Mouse (Mus musculus): ENCODE results near the gene Dnah8. TPM values are rescaled to one million over a fixed set of nuclear protein-coding genes. Genes with fewer than 3 reads are reported as not detected.

The Dnah8 gene
- total and polyA plus RNA-seq, 3 experiments = 15.4 to 143 (median 19.5) TPM

DNA sequence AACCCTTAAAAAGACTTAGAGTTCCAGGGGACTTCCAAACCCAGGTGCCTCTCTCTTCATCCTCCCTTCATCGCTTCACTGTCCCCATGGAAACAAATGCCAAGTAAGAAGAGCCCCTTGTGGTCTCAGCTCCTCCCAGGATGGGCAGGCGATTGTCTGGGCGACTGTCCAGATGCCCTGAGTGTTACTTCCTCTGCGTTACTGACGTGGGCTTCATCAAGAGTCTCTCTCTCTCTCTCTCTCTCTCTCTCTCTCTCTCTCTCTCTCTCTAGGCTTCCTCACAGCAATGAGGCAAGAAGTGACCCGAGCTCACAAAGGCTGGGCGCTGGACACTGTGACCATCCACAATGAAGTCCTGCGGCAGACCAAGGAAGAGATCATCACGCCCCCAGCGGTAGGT lies 246.9 kb downstream of the Dnah8 start:
- no peaks in the 10 kb centered on the region for H3K9me3 ChIP-seq (replicated peaks; ENCODE audit: insufficient read depth, low read length)
- TF ChIP-seq E2F4 (IDR thresholded peaks at IDR 0.05; ENCODE audit: borderline replicate concordance, low read depth, low read length) = no peak
- TF ChIP-seq CHD1 (IDR thresholded peaks at IDR 0.05; ENCODE audit: low read depth, low read length) = no peak
- no peak for TF ChIP-seq MAZ (IDR thresholded peaks at IDR 0.05; ENCODE audit: low read depth, low read length)
- TF ChIP-seq BHLHE40 (IDR thresholded peaks at IDR 0.05; ENCODE audit: borderline replicate concordance, low read depth, low read length) = no peak
- TF ChIP-seq RCOR1 (IDR thresholded peaks at IDR 0.05; ENCODE audit: low read depth, low read length) = no peak
- TF ChIP-seq EP300 (IDR thresholded peaks at IDR 0.05; ENCODE audit: low read depth in 1 of 2, low read length in 2 of 2) = no peak
- no peak for TF ChIP-seq RAD21 (IDR thresholded peaks at IDR 0.05; ENCODE audit: low read depth, low read length)
- TF ChIP-seq POLR2AphosphoS2 (IDR thresholded peaks at IDR 0.05; ENCODE audit: low read length) = no peak
- no peak for TF ChIP-seq USF1 (IDR thresholded peaks at IDR 0.05; ENCODE audit: low read depth, low read length)
- no peak for TF ChIP-seq ZC3H11A (IDR thresholded peaks at IDR 0.05; ENCODE audit: low read depth, low read length)
- TF ChIP-seq UBTF (IDR thresholded peaks at IDR 0.05; ENCODE audit: borderline replicate concordance, insufficient read depth, low read depth, low read length) = no peak
- no peak for TF ChIP-seq TCF12 (IDR thresholded peaks at IDR 0.05; ENCODE audit: low read depth, low read length)
- no peak for TF ChIP-seq CTCF (IDR thresholded peaks at IDR 0.05 in 2 of 3, conservative IDR thresholded peaks at IDR 0.05 in 1 of 3; ENCODE audit: control insufficient read depth in 1 of 3, insufficient read depth in 1 of 3, low read depth in 2 of 3, low read length in 3 of 3, poor library complexity in 1 of 3, severe bottlenecking in 1 of 3)
- no peak for TF ChIP-seq SIN3A (IDR thresholded peaks at IDR 0.05; ENCODE audit: low read length)
- no peak for TF ChIP-seq JUND (IDR thresholded peaks at IDR 0.05; ENCODE audit: low read depth, low read length)
- TF ChIP-seq ZKSCAN1 (IDR thresholded peaks at IDR 0.05; ENCODE audit: low read depth, low read length) = no peak
- no peak for TF ChIP-seq MYC (IDR thresholded peaks at IDR 0.05; ENCODE audit: low read depth, low read length)
- no peak for TF ChIP-seq CHD2 (IDR thresholded peaks at IDR 0.05; ENCODE audit: low read length)
- H3K79me2 ChIP-seq (ENCODE audit: control insufficient read depth, insufficient read depth, low read length, poor library complexity) = no peaks in the 10 kb centered on the region
- no peaks in the 10 kb centered on the region for H3K27me3 ChIP-seq (ENCODE audit: control insufficient read depth in 1 of 2, insufficient read depth in 2 of 2, low read length in 2 of 2)
- no peak overlapping the region for H3K9ac ChIP-seq (ENCODE audit: control insufficient read depth, low read depth, low read length, poor library complexity, severe bottlenecking)
- no peaks in the 10 kb centered on the region for H3K4me1 ChIP-seq (ENCODE audit: control insufficient read depth in 1 of 2, insufficient read depth in 2 of 2, low read length in 2 of 2)
- no peaks in the 10 kb centered on the region; a peak in 1 of 4 replicates for H3K36me3 ChIP-seq (ENCODE audit: control insufficient read depth in 1 of 2, insufficient read depth in 2 of 2, low read length in 2 of 2)
- no peak for DNase-seq (ENCODE audit: low read depth, low spot score)
- no peak overlapping the region for H3K27ac ChIP-seq (ENCODE audit: control insufficient read depth, low read depth, low read length)
- H3K4me3 ChIP-seq (ENCODE audit: control insufficient read depth in 1 of 2, insufficient read depth in 1 of 2, low read depth in 2 of 2, low read length in 2 of 2) = no peak overlapping the region

DNA sequence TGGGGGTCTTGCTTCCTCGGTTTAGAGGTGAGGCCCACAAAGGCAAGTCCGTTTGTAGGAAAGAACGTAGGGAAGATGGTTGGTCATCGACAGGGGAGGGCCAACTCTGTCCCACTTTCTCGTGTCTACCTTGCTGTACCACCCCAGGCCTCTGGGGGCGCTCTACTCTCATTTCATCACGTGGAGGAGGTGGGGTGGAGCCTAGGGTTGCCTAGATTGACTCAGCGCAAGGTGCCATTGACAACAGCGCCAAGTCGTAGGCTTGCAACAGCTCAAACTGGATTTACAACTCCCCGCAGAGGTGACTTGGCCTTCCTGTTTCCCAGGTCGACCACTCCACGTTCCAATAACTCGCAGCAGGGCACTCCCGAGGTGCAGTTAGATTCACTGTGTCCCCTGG lies 250.1 kb downstream of the Dnah8 start:
- Histone ChIP-seq H3K9ac (ENCODE audit: control insufficient read depth, low read depth, low read length, poor library complexity, severe bottlenecking) (no peak overlapping the region), H3K4me3 (ENCODE audit: control insufficient read depth in 1 of 2, insufficient read depth in 1 of 2, low read depth in 2 of 2, low read length in 2 of 2) (no peak overlapping the region), H3K9me3 (replicated peaks; ENCODE audit: insufficient read depth, low read length) (no peaks in the 10 kb centered on the region), H3K27me3 (ENCODE audit: control insufficient read depth in 1 of 2, insufficient read depth in 2 of 2, low read length in 2 of 2) (no peaks in the 10 kb centered on the region), H3K4me1 (ENCODE audit: control insufficient read depth in 1 of 2, insufficient read depth in 2 of 2, low read length in 2 of 2) (peaks cover 0 to 4% of the 10 kb centered on the region in 2 experiments; a peak in 1 of 4 replicates), H3K36me3 (ENCODE audit: control insufficient read depth in 1 of 2, insufficient read depth in 2 of 2, low read length in 2 of 2) (no peaks in the 10 kb centered on the region; a peak in 1 of 4 replicates), H3K27ac (ENCODE audit: control insufficient read depth, low read depth, low read length) (no peak overlapping the region), H3K79me2 (ENCODE audit: control insufficient read depth, insufficient read depth, low read length, poor library complexity) (no peaks in the 10 kb centered on the region)
- TF ChIP-seq CTCF (IDR thresholded peaks at IDR 0.05 in 2 of 3, conservative IDR thresholded peaks at IDR 0.05 in 1 of 3; ENCODE audit: control insufficient read depth in 1 of 3, insufficient read depth in 1 of 3, low read depth in 2 of 3, low read length in 3 of 3, poor library complexity in 1 of 3, severe bottlenecking in 1 of 3) (peak; percentile 48 to 82 (median 49)), BHLHE40 (IDR thresholded peaks at IDR 0.05; ENCODE audit: borderline replicate concordance, low read depth, low read length) (no peak)
- DNase-seq (ENCODE audit: low read depth, low spot score) = peak; percentile 22

Measured in MEL (cell line).